ENCODE assay signal across 8 mouse cellular contexts in the genomic region with DNA sequence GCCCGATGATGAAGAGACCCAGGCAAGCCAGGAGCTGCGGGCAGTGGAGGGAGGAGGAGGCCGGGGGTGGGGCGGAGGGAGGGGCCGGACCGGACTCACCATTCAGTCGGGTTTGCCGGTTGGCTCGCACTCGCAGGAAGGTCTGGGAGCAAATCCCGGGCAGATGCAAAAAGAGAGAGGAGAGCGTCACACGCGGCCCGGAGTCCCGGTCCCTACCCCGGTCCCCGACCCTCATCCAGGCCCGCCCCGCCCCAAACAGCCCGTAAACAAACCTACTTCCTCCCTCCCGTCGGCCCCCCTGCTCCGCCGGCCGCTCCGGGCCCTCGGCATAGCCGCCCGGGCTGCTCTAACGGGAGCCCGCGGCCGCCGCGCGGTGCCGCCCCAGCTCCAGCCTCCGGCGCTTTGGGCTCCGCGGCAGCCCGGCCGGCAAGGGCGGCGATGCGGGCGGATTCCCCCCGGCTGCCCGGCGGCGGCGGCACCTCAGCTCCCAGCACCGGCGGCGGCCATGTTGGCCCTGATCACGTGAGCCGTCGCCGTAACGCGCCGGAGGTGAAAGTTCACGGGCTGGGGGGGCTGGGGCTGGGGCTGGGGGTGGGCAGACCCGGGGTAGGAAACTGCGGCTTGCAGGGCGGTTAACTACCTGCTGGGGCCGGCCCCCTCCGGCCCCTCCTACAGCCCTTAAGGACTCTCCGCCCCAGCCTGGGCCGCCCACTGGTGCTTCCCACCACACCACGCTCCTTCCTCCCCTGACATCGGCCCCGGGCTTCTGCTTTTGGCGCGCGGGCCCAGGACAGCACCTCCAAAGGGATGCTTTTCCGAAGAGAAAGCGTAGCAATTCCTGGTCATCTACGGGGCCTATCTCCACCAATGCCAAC. TPM values are rescaled to one million over a fixed set of nuclear protein-coding genes. Genes with fewer than 3 reads are reported as not detected.
DNase-seq lines count a peak whose midpoint lies in the region; ATAC-seq and TF ChIP-seq lines count a peak whose summit lies in the region.

No protein-coding gene starts in this region.

- peak; percentile 82 for ATAC-seq in hindbrain, embryonic 12.5 days (ENCODE audit: low FRiP score)
- peak; percentile 95 for ATAC-seq in megakaryocyte, adult 5-6 weeks (ENCODE audit: poor library complexity, severe bottlenecking)

- TF ChIP-seq CTCF in left cerebral cortex, adult 2 months (IDR thresholded peaks at IDR 0.05): no peak

- peak overlapping the region; percentile 65 for H3K4me3 ChIP-seq in hindbrain, embryonic 12.5 days
- peak overlapping the region; percentile 68 for H3K4me3 ChIP-seq in left cerebral cortex, adult 2 months

- peak overlapping the region; percentile 94 for H3K27ac ChIP-seq in hindbrain, embryonic 12.5 days
- H3K27ac ChIP-seq in left cerebral cortex, adult 2 months: peak overlapping the region; percentile 85

- H3K27me3 ChIP-seq in hindbrain, embryonic 12.5 days: no peaks in the 10 kb centered on the region

- peak overlapping the region; percentile 66 for H3K4me2 ChIP-seq in hindbrain, embryonic 12.5 days (replicated peaks)

- under 1% methylated on average over 78 of the region's 80 CpGs for WGBS in hindbrain, embryonic 12.5 days

- peak; percentile 64 for DNase-seq in T-cell, adult 2 months (ENCODE audit: low spot score)
- peak; percentile 87 to 89 for DNase-seq in cerebellum, postnatal 10 days
- DNase-seq in frontal cortex, postnatal 10 days (ENCODE audit: low spot score in 2 of 2): peak; percentile 45 to 77
- peak; percentile 75 to 78 for DNase-seq in left cerebral cortex, adult 2 months (ENCODE audit: extremely low spot score in 1 of 2, low spot score in 2 of 2)
- peak; percentile 75 for DNase-seq in right cerebral cortex, adult 18-20 months
- peak; percentile 76 for DNase-seq in urinary bladder, adult 2 months (ENCODE audit: low spot score)

- H3K9me3 ChIP-seq in hindbrain, embryonic 12.5 days (replicated peaks): no peaks in the 10 kb centered on the region

- peak overlapping the region; percentile 83 for H3K9ac ChIP-seq in hindbrain, embryonic 12.5 days

- peaks cover 50% of the 10 kb centered on the region for H3K4me1 ChIP-seq in hindbrain, embryonic 12.5 days

- H3K36me3 ChIP-seq in hindbrain, embryonic 12.5 days: peaks cover 24% of the 10 kb centered on the region

- intact Hi-C loops in left cerebral cortex, adult 2 months (cut with DNase I): no loop called here

RNA-seq across cellular contexts. Expression of a gene that starts 37.2 kb away (rescaled TPM):
- 0.78 and 1.3 TPM in 2 replicates for polyA plus RNA-seq in hindbrain, embryonic 12.5 days (2016; fragmentation: Nextera tagmentation; extraction: Ambion mirVana)
- total RNA-seq in left cerebral cortex, adult 2 months (2021): under 1 TPM in 1 of 2 experiments, not detected in 1; 0.63 TPM
- 0.36 TPM in 1 of 2 replicates, not detected in the other for total RNA-seq in megakaryocyte, adult 5-6 weeks (2015)
- total RNA-seq in megakaryocyte, adult 5-6 weeks (2017): not detected in 2 replicates
- polyA plus RNA-seq in urinary bladder, adult 2 months (2012; rRNA removed): 0.19 and 0.24 TPM in 2 replicates

RNA-seq across cellular contexts. Expression of a gene that starts 37.4 kb away (rescaled TPM):
- 9.0 and 9.6 TPM in 2 replicates for polyA plus RNA-seq in hindbrain, embryonic 12.5 days (2016; fragmentation: Nextera tagmentation; extraction: Ambion mirVana)
- total RNA-seq in left cerebral cortex, adult 2 months (2021): 1 to 10 TPM; 5.0 to 5.4 TPM
- total RNA-seq in megakaryocyte, adult 5-6 weeks (2015): 0.36 and 1.5 TPM in 2 replicates
- total RNA-seq in megakaryocyte, adult 5-6 weeks (2017): 0.33 and 1.1 TPM in 2 replicates
- 12.4 and 14.0 TPM in 2 replicates for polyA plus RNA-seq in urinary bladder, adult 2 months (2012; rRNA removed)

Comparison
In these comparisons a context has a peak if more than half of its experiments do, and no peak if none do; other contexts are left out.
1. Peak in every context shown above with its lines: DNase-seq, ATAC-seq, H3K4me3 ChIP-seq and H3K27ac ChIP-seq.